ENCODE assay signal across 31 mouse cellular contexts in the genomic region with DNA sequence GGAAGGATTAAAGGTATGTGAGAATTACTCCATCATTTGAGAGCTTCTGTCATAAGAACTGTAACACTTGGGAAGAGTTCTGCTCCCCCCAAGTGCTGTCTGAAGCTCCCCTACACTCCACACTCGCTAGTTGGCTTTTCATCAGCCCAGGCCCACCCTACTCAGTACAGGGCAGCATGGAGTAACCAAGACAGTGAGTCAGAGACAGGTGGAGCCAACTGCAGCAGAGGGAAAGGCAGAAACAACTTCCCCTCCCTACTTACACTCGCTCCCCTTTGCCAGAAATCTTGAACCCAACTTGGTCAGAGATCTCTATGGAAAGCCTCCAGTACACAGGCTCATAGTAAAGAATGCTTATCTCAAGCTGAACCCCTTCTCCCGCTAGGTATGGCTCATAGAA.
"Had no signal": no experiment of that assay in that cellular context is flagged by ENCODE, and none has a peak within 500 bp of the region (broad histone marks: within the 10 kb centered on the region; RNA-seq: fewer than 3 reads in every experiment).

No protein-coding gene starts in this region.

- DNase-seq: left cerebral cortex, postnatal 4 days; liver; liver, embryonic 13.5 days; liver, postnatal 0 days; lung, adult 18-20 months; lung, adult 2 months; lung, embryonic 14.5 days; lung, postnatal 10 days; lung, postnatal 14 days; lung, postnatal 36 days; lung, postnatal 4 days had no signal

- H3K4me1 ChIP-seq: limb, embryonic 10.5 days; limb, embryonic 12.5 days; limb, embryonic 13.5 days; limb, embryonic 15.5 days; liver, embryonic 12.5 days; liver, embryonic 13.5 days; liver, embryonic 15.5 days; lung, embryonic 15.5 days; megakaryocyte, embryonic 14.5 days; midbrain, embryonic 10.5 days; midbrain, embryonic 12.5 days; midbrain, embryonic 13.5 days; midbrain, embryonic 15.5 days; neural tube, embryonic 12.5 days; neural tube, embryonic 13.5 days had no signal

- H3K36me3 ChIP-seq: limb, embryonic 10.5 days; limb, embryonic 12.5 days; limb, embryonic 13.5 days; limb, embryonic 15.5 days; liver, embryonic 12.5 days; liver, embryonic 13.5 days; liver, embryonic 15.5 days; lung, embryonic 15.5 days; midbrain, embryonic 10.5 days; midbrain, embryonic 12.5 days; midbrain, embryonic 13.5 days; midbrain, embryonic 15.5 days; neural tube, embryonic 12.5 days; neural tube, embryonic 13.5 days had no signal

- ATAC-seq: liver, embryonic 12.5 days; liver, postnatal 0 days; lung, postnatal 0 days; midbrain, embryonic 13.5 days; midbrain, embryonic 15.5 days; midbrain, embryonic 16.5 days had no signal

- H3K9me3 ChIP-seq: limb, embryonic 10.5 days; limb, embryonic 12.5 days; limb, embryonic 13.5 days; limb, embryonic 15.5 days; liver, embryonic 12.5 days; liver, embryonic 13.5 days; liver, embryonic 15.5 days; lung, embryonic 15.5 days; megakaryocyte, embryonic 14.5 days; midbrain, embryonic 10.5 days; midbrain, embryonic 12.5 days; midbrain, embryonic 13.5 days; midbrain, embryonic 15.5 days; neural tube, embryonic 12.5 days; neural tube, embryonic 13.5 days had no signal

- H3K4me3 ChIP-seq: limb, embryonic 10.5 days; limb, embryonic 12.5 days; limb, embryonic 13.5 days; limb, embryonic 15.5 days; liver, embryonic 12.5 days; liver, embryonic 13.5 days; liver, embryonic 15.5 days; lung, embryonic 15.5 days; megakaryocyte, embryonic 14.5 days; midbrain, embryonic 10.5 days; midbrain, embryonic 12.5 days; midbrain, embryonic 13.5 days; midbrain, embryonic 15.5 days; neural tube, embryonic 12.5 days; neural tube, embryonic 13.5 days had no signal

- H3K27me3 ChIP-seq: limb, embryonic 12.5 days; limb, embryonic 13.5 days; limb, embryonic 15.5 days; liver, embryonic 12.5 days; liver, embryonic 13.5 days; liver, embryonic 15.5 days; lung, embryonic 15.5 days; megakaryocyte, embryonic 14.5 days; midbrain, embryonic 12.5 days; midbrain, embryonic 13.5 days; midbrain, embryonic 15.5 days; neural tube, embryonic 12.5 days; neural tube, embryonic 13.5 days had no signal

- H3K9ac ChIP-seq: limb, embryonic 12.5 days; limb, embryonic 13.5 days; limb, embryonic 15.5 days; liver, embryonic 12.5 days; liver, embryonic 13.5 days; liver, embryonic 14.5 days; liver, embryonic 15.5 days; liver, postnatal 0 days; lung, embryonic 14.5 days; lung, embryonic 15.5 days; midbrain, embryonic 12.5 days; midbrain, embryonic 13.5 days; midbrain, embryonic 15.5 days; neural tube, embryonic 12.5 days; neural tube, embryonic 13.5 days had no signal

- H3K27ac ChIP-seq: limb, embryonic 10.5 days; limb, embryonic 12.5 days; limb, embryonic 13.5 days; limb, embryonic 15.5 days; liver, embryonic 12.5 days; liver, embryonic 13.5 days; liver, embryonic 14.5 days; liver, embryonic 15.5 days; lung, embryonic 15.5 days; macrophage; midbrain, embryonic 10.5 days; midbrain, embryonic 12.5 days; midbrain, embryonic 13.5 days; midbrain, embryonic 15.5 days; neural tube, embryonic 12.5 days; neural tube, embryonic 13.5 days had no signal

- H3K4me2 ChIP-seq: limb, embryonic 12.5 days; limb, embryonic 13.5 days; limb, embryonic 15.5 days; liver, embryonic 11.5 days; liver, embryonic 12.5 days; liver, embryonic 13.5 days; liver, embryonic 15.5 days; lung, embryonic 14.5 days; lung, embryonic 15.5 days; midbrain, embryonic 11.5 days; midbrain, embryonic 12.5 days; midbrain, embryonic 13.5 days; midbrain, embryonic 15.5 days; neural tube, embryonic 12.5 days; neural tube, embryonic 13.5 days had no signal
